Comparison of ENCODE assay signal across 10 mouse cellular contexts in genomic region chrX:85496943-85497342, GRCm38 (mm10).
DNase-seq lines count a peak whose midpoint lies in the region; ATAC-seq and TF ChIP-seq lines count a peak whose summit lies in the region.
"Had no signal": no experiment of that assay in that cellular context is flagged by ENCODE, and none has a peak within 500 bp of the region (broad histone marks: within the 10 kb centered on the region; RNA-seq: fewer than 3 reads in every experiment).

No protein-coding gene starts in this region.

- no peaks in the 10 kb centered on the region for H3K9me3 ChIP-seq in kidney, postnatal 0 days (replicated peaks; ENCODE audit: low read length)
- no peaks in the 10 kb centered on the region for H3K9me3 ChIP-seq in hindbrain, embryonic 12.5 days (replicated peaks)
- H3K9me3 ChIP-seq in midbrain, embryonic 15.5 days: no peaks in the 10 kb centered on the region

- H3K4me3 ChIP-seq in kidney, postnatal 0 days (replicated peaks; ENCODE audit: low read depth, low read length): no peak overlapping the region
- no peak overlapping the region for H3K4me3 ChIP-seq in hindbrain, embryonic 12.5 days
- H3K4me3 ChIP-seq in midbrain, embryonic 15.5 days: no peak overlapping the region

- H3K27me3 ChIP-seq in kidney, postnatal 0 days (ENCODE audit: insufficient read depth, low read length): no peaks in the 10 kb centered on the region
- H3K27me3 ChIP-seq in hindbrain, embryonic 12.5 days: no peaks in the 10 kb centered on the region
- H3K27me3 ChIP-seq in midbrain, embryonic 15.5 days (replicated peaks): no peaks in the 10 kb centered on the region

- TF ChIP-seq CTCF in kidney, postnatal 0 days (IDR thresholded peaks at IDR 0.05; ENCODE audit: low read depth): peak; percentile 44

- H3K4me2 ChIP-seq in kidney, postnatal 0 days (ENCODE audit: low read length): no peak overlapping the region
- no peak overlapping the region for H3K4me2 ChIP-seq in hindbrain, embryonic 12.5 days (replicated peaks)
- no peak overlapping the region for H3K4me2 ChIP-seq in midbrain, embryonic 15.5 days
- H3K4me2 ChIP-seq: liver, embryonic 11.5 days had no signal

- no peak for ATAC-seq in cerebellum, adult (ENCODE audit: insufficient number of reproducible peaks, low FRiP score, low TSS enrichment)
- no peak for ATAC-seq in kidney, postnatal 0 days (replicated peaks; ENCODE audit: low FRiP score, low read depth)
- ATAC-seq in hindbrain, embryonic 12.5 days (ENCODE audit: low FRiP score): no peak
- no peak for ATAC-seq in midbrain, embryonic 15.5 days (replicated peaks)

- H3K36me3 ChIP-seq in kidney, postnatal 0 days (ENCODE audit: insufficient read depth, low read length): no peaks in the 10 kb centered on the region
- no peaks in the 10 kb centered on the region for H3K36me3 ChIP-seq in hindbrain, embryonic 12.5 days
- H3K36me3 ChIP-seq in midbrain, embryonic 15.5 days (replicated peaks): no peaks in the 10 kb centered on the region

- no peaks in the 10 kb centered on the region for H3K4me1 ChIP-seq in kidney, postnatal 0 days (replicated peaks; ENCODE audit: insufficient read depth, low read length)
- no peaks in the 10 kb centered on the region for H3K4me1 ChIP-seq in hindbrain, embryonic 12.5 days
- no peaks in the 10 kb centered on the region for H3K4me1 ChIP-seq in midbrain, embryonic 15.5 days

- H3K9ac ChIP-seq in kidney, postnatal 0 days (ENCODE audit: low read depth, low read length): no peak overlapping the region
- no peak overlapping the region for H3K9ac ChIP-seq in hindbrain, embryonic 12.5 days
- no peak overlapping the region for H3K9ac ChIP-seq in midbrain, embryonic 15.5 days

- intact Hi-C loops in left cerebral cortex, postnatal 14 days (cut with DNase I): loop anchor here (5.0 kb wide), 1 partner anchor 150 kb away; no protein-coding TSS in a partner anchor

- H3K27ac ChIP-seq in kidney, postnatal 0 days: no peak overlapping the region
- no peak overlapping the region for H3K27ac ChIP-seq in hindbrain, embryonic 12.5 days
- no peak overlapping the region for H3K27ac ChIP-seq in midbrain, embryonic 15.5 days

- 69% methylated on average over 1 of the region's 1 CpGs for WGBS in kidney, postnatal 0 days
- 80% methylated on average over 1 of the region's 1 CpGs for WGBS in hindbrain, embryonic 12.5 days
- WGBS in midbrain, embryonic 15.5 days: 93% methylated on average over 1 of the region's 1 CpGs

- DNase-seq in cerebellum, postnatal 14 days: peak; percentile 1 to 5
- peak; percentile 5 to 34 for DNase-seq in left cerebral cortex, postnatal 14 days (ENCODE audit: low spot score in 2 of 2)
- DNase-seq in left cerebral cortex, adult 11 months (ENCODE audit: low spot score): no peak
- DNase-seq in ES-CJ7 (ENCODE audit: low read depth, low spot score): peak; percentile 1
- no peak for DNase-seq in kidney, postnatal 0 days (ENCODE audit: low spot score)
- DNase-seq: embryo, embryonic 11 days had no signal

Comparison
In these comparisons a context has a peak if more than half of its experiments do, and no peak if none do; other contexts are left out.
1. DNase-seq: peak in cerebellum, postnatal 14 days (2 of 2), left cerebral cortex, postnatal 14 days (2 of 2) and ES-CJ7 (single experiment); none in left cerebral cortex, adult 11 months (single experiment) and kidney, postnatal 0 days (single experiment).